Mouse (Mus musculus) heart, adult 2 months (tissue): Measurements from ENCODE around the gene Fibin.

ENCODE experiments used
- CTCF ChIP-seq: fragments of 200-600 bp; IDR thresholded peaks from 2 replicates; pipeline ENCODE4 v1.8.1; 2022; ENCODE audit warnings: antibody characterized with exemption, mild to moderate bottlenecking, moderate library complexity
- EP300 ChIP-seq: fragments of 200-500 bp; IDR thresholded peaks from 2 replicates; pipeline ENCODE4 v1.6.1; 2011; ENCODE audit warnings: low read depth, low read length, control low read depth; ENCODE audit not compliant: insufficient read depth

DNA sequence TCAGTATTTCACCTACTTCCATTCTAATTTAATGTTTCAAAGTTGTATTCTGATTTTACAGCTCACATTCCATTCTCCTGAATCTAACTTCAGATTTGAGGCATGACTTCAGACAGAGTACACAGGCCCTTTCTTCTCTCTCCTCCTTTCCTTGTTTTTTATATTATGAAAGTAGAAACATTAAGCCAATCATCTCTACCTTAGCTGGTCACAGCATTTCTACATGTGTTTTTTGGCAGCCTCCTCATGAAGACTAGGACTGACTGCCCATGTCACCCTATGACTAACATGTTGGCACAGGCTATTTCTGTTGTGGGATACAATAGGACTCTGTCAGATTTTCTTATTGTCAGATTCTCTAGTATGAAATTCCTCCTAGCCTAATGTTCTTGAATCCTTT, 34.0 kb downstream of the Fibin start:
- no peak for TF ChIP-seq CTCF
- TF ChIP-seq EP300 = no peak
